Mouse (Mus musculus): ENCODE data around the gene Tm9sf1. TPM values are rescaled to one million over a fixed set of nuclear protein-coding genes. Genes with fewer than 3 reads are reported as not detected.

Gene Tm9sf1
- polyA plus RNA-seq, 1 experiment from 2014 or later, result 48.4 TPM

DNA sequence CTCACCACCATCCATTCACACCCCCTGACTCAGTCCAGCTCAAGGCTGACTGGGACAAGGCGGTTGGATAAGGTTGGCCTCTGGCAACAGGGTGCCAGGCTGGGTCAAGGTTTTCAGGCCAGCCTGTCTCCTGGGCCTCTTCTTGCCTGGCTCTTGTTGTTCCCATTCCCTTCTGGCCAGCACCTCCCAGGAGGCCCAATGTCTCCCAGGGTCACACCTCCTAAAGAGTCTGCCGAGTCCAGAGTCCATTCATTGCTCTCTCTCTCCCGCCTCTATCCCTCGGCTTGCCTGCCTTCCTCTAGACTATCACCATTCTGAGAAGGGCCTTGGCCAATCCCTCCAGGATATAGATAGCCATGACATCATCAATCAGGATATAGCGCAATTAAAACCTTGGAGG is 14.4 kb upstream of the Tm9sf1 start:
- no peak overlapping the region for H3K4me2 ChIP-seq
- H3K4me1 ChIP-seq (replicated peaks), result peaks cover 26% of the 10 kb centered on the region
- no peak overlapping the region for H3K9ac ChIP-seq
- H3K27me3 ChIP-seq, result no peaks in the 10 kb centered on the region
- WGBS (ENCODE audit: insufficient replicate concordance), result 83% methylated on average over 5 of the region's 5 CpGs
- no peak overlapping the region for H3K27ac ChIP-seq (replicated peaks)
- no peaks in the 10 kb centered on the region for H3K9me3 ChIP-seq (replicated peaks)
- ATAC-seq (ENCODE audit: insufficient read depth), result no peak
- peaks cover 32% of the 10 kb centered on the region for H3K36me3 ChIP-seq (replicated peaks)
- no peak overlapping the region for H3K4me3 ChIP-seq (replicated peaks)

DNA sequence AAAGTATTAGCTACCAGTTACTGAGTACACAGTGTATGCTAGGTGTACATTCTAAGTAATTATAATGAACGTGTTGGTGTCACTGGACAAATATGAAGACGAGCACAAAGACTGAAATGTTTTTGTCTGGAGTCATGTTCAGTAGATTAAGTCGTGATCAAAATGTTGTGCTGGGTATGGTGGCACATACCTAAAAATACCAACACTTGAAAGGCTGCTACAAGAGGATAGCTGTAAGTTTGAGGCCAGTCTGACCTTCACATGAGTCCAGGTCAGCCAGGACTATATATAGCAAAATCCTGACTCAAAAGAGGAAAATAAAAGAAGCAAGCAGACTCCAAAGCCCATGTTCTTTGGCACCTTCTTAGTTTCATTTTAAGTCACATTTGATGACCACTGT is 13.3 kb upstream of the Tm9sf1 start:
- Histone ChIP-seq H3K27me3 (no peaks in the 10 kb centered on the region), H3K9me3 (replicated peaks) (no peaks in the 10 kb centered on the region), H3K4me3 (replicated peaks) (no peak overlapping the region), H3K9ac (no peak overlapping the region), H3K4me1 (replicated peaks) (peaks cover 26% of the 10 kb centered on the region), H3K27ac (replicated peaks) (no peak overlapping the region), H3K36me3 (replicated peaks) (peaks cover 24% of the 10 kb centered on the region), H3K4me2 (no peak overlapping the region)
- 80% methylated on average over 3 of the region's 3 CpGs for WGBS (ENCODE audit: insufficient replicate concordance)
- ATAC-seq (ENCODE audit: insufficient read depth), result no peak

DNA sequence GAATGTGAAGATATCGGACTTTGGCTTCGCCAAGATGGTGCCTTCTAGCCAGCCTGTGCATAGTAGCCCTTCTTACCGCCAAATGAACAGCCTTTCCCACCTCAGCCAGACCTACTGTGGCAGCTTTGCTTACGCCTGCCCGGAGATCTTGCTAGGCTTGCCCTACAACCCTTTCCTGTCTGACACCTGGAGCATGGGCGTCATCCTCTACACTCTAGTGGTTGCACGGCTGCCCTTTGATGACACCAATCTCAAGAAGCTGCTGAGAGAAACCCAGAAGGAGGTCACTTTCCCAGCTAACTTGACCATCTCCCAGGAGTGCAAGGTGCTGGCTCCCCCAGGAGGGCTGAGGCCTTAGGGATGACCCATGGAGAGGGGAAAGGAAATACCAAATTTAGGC is 7.9 kb upstream of the Tm9sf1 start:
- H3K27ac ChIP-seq (replicated peaks), result no peak overlapping the region
- 73% methylated on average over 7 of the region's 7 CpGs for WGBS (ENCODE audit: insufficient replicate concordance)

DNA sequence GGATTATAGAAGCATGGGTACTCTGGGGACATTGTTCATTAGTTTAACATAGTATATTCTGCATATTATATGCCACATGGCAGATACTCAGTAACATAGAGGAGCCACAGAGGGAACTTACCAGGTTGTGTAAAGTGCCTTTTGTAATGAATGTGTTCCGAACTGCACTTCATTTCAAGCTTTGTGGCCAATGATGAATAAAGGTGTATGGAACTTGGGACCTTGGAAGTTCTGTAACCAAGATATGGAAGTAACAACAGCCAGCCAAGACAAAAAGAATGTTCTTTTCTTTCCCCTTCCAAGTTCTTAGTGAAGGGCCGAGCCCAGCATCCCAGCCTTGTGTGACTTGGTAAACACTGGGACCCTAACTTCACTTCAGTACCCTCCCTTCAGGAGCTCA is 6.3 kb upstream of the Tm9sf1 start, which contains the start of gene Tssk4:
Tssk4 (plus strand) TSS at position 301 of the 400 bp plus-strand sequence.
- ATAC-seq (ENCODE audit: insufficient read depth), result no peak
- peaks cover 25% of the 10 kb centered on the region for H3K4me1 ChIP-seq (replicated peaks)
- no peaks in the 10 kb centered on the region for H3K9me3 ChIP-seq (replicated peaks)
- H3K27ac ChIP-seq (replicated peaks), result no peak within 1 kb of the TSS
- H3K9ac ChIP-seq, result no peak within 1 kb of the TSS
- H3K4me3 ChIP-seq (replicated peaks), result no peak within 1 kb of the TSS
- 67% methylated on average over 2 of the region's 2 CpGs for WGBS (ENCODE audit: insufficient replicate concordance)
- H3K4me2 ChIP-seq, result no peak within 1 kb of the TSS
- H3K27me3 ChIP-seq, result no peaks in the 10 kb centered on the region
- H3K36me3 ChIP-seq (replicated peaks), result peaks cover 15% of the 10 kb centered on the region

More for the DNA sequence above, 7.9 kb upstream of the Tm9sf1 start:
- Histone ChIP-seq H3K9me3 (replicated peaks) (no peaks in the 10 kb centered on the region), H3K4me1 (replicated peaks) (peaks cover 10% of the 10 kb centered on the region; the same call in 1 of the 2 replicates), H3K4me2 (no peak overlapping the region), H3K36me3 (replicated peaks) (peaks cover 7% of the 10 kb centered on the region), H3K9ac (no peak overlapping the region), H3K4me3 (replicated peaks) (no peak overlapping the region), H3K27me3 (no peaks in the 10 kb centered on the region)
- no peak for ATAC-seq (ENCODE audit: insufficient read depth)

DNA sequence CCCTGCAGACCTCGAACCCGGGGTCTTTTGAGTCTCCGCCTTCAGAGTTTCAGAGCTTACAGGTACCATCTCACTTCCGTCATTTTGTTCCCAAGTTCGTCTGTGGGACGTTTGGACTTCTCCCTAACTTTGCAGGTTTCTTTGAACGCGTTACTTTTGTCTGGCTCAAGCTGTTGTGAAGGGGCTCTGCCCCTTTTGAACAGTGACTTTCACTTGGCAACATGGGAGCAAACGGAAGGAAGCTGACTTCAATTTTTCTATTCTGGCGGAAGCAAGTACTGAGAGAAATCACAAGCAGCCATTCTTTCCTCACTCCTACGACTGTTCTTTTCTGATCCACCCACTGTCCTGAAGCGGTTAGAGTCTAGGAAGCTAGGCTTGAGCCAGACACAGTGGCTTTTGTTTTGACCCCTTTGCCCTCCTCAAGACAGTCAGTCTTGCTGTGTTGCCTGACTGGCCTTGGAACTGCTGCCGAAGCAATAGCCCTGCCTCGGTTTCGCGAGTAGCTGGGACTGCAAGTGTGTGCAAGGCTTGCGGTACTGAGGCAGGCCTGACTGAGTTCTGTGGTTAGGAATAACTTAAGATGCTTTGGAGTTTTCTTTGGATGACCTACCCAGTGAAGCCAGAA is 769 bp upstream of the Tm9sf1 start:
- ATAC-seq (ENCODE audit: insufficient read depth), result no peak
- WGBS (ENCODE audit: insufficient replicate concordance), result 17% methylated on average over 17 of the region's 17 CpGs

DNA sequence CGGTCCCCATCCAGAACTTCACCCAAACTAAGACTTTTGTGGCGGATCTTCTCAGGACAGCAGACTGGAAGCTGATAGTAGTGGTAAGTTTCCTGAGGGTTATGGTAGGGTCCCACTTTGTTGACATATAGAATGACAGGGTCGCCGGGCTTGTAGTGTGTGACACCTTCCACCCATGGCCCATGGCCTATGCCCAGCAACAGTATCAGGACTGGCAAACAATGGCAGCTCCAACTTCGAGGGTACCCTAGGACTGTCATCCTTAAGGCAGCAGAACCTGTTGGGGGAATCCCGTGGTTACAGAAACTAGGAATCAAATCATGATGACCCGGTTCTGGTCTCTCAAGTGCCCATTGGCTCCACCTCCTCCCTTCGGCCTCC is 937 bp downstream of the Tm9sf1 start:
- WGBS (ENCODE audit: insufficient replicate concordance), result 19% methylated on average over 8 of the region's 8 CpGs
- Histone ChIP-seq H3K36me3 (replicated peaks) (peaks cover 57% of the 10 kb centered on the region), H3K9me3 (replicated peaks) (no peaks in the 10 kb centered on the region), H3K9ac (peak overlapping the region; percentile 97), H3K4me3 (replicated peaks) (peak overlapping the region; percentile 96), H3K27ac (replicated peaks) (peak overlapping the region; percentile 91), H3K4me2 (peak overlapping the region; percentile 90), H3K27me3 (no peaks in the 10 kb centered on the region), H3K4me1 (replicated peaks) (peaks cover 62% of the 10 kb centered on the region)
- no peak; the same call in 1 of the 2 replicates for ATAC-seq (ENCODE audit: insufficient read depth)

More for the DNA sequence above, 769 bp upstream of the Tm9sf1 start:
- Histone ChIP-seq H3K9me3 (replicated peaks) (no peaks in the 10 kb centered on the region), H3K27ac (replicated peaks) (peak overlapping the region; percentile 91), H3K36me3 (replicated peaks) (peaks cover 40% of the 10 kb centered on the region), H3K4me2 (peak overlapping the region; percentile 90), H3K4me3 (replicated peaks) (peak overlapping the region; percentile 96), H3K9ac (peak overlapping the region; percentile 97), H3K27me3 (no peaks in the 10 kb centered on the region), H3K4me1 (replicated peaks) (peaks cover 62% of the 10 kb centered on the region)

DNA sequence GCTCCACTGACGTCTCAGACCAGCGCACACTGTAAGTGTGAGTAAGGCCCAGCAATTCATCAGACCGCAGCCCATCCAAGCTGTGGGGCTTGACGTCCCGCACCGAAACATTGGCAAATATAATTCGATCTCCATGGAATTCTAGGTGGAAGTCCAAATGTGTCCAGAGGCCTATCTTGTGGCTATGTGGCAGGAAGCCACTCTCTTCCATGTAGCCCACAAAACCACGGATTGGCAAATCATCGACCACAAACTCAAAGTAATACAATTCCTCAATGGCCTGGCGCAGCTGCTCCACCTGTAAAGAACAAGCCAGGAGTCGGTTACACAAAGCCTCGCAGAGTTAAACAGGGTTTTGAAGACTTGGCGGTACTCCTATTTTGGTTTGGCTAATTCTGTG is 2.3 kb downstream of the Tm9sf1 start:
- ATAC-seq (ENCODE audit: insufficient read depth), result no peak
- Histone ChIP-seq H3K9ac (no peak overlapping the region), H3K4me1 (replicated peaks) (peaks cover 54% of the 10 kb centered on the region), H3K9me3 (replicated peaks) (no peaks in the 10 kb centered on the region), H3K27me3 (no peaks in the 10 kb centered on the region), H3K27ac (replicated peaks) (no peak overlapping the region), H3K4me3 (replicated peaks) (peak overlapping the region; percentile 96; the same call in 1 of the 2 replicates), H3K4me2 (peak overlapping the region; percentile 90; the same call in 1 of the 2 replicates), H3K36me3 (replicated peaks) (peaks cover 62% of the 10 kb centered on the region)
- WGBS (ENCODE audit: insufficient replicate concordance), result 84% methylated on average over 13 of the region's 13 CpGs

DNA sequence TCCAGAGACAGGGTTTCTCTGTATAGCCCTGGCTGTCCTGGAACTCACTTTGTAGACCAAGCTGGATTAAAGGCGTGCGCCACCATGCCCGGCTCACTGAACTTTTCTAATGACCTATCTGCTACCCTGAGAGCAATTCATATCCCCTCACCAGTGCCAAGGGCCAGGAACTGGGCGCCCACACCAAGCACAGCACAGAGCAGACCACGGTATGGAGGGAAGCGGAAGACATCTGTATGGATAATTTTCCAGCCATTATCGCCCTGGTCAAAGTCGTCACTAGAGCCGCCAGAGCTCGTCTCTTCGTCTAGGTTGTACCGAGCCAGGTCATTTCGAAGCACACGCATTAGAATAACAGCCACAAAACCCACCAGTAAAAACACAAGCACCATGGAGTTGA is 2.8 kb downstream of the Tm9sf1 start:
- 90% methylated on average over 14 of the region's 14 CpGs for WGBS (ENCODE audit: insufficient replicate concordance)
- Histone ChIP-seq H3K4me1 (replicated peaks) (peaks cover 55% of the 10 kb centered on the region), H3K4me2 (no peak overlapping the region)

DNA sequence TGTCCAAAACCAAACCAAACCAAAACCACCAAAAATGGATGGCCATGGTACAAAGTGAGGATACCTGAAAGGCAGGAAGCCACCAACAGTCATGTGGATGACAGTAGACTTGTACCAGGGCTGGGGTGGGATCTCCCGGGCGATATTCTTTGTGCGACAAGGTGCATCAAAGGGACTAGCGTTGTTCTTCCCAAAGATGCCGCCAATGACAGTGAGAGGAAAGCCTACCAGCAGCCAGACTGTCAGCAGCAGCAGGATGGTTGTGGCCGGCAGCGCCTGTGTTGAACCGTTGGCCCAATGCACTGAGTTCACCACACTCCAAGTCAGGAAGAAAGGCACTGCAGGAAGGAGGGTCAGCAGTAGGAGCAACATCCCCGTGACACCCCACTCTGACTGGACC is 5.8 kb downstream of the Tm9sf1 start, which contains the start of gene Gm49378:
Gm49378 (minus strand) TSS at position 101 of the 400 bp plus-strand sequence.
- ATAC-seq (ENCODE audit: insufficient read depth), result no peak
- Histone ChIP-seq H3K36me3 (replicated peaks) (peaks cover 75% of the 10 kb centered on the region), H3K4me3 (replicated peaks) (no peak within 1 kb of the TSS), H3K4me1 (replicated peaks) (peaks cover 50% of the 10 kb centered on the region), H3K27me3 (no peaks in the 10 kb centered on the region), H3K4me2 (no peak within 1 kb of the TSS), H3K9me3 (replicated peaks) (no peaks in the 10 kb centered on the region), H3K27ac (replicated peaks) (no peak within 1 kb of the TSS), H3K9ac (no peak within 1 kb of the TSS)
- WGBS (ENCODE audit: insufficient replicate concordance), result 89% methylated on average over 9 of the region's 9 CpGs

More for the DNA sequence above, 2.8 kb downstream of the Tm9sf1 start:
- no peak overlapping the region for H3K4me3 ChIP-seq (replicated peaks)
- H3K9me3 ChIP-seq (replicated peaks), result no peaks in the 10 kb centered on the region
- ATAC-seq (ENCODE audit: insufficient read depth), result no peak
- no peaks in the 10 kb centered on the region for H3K27me3 ChIP-seq
- no peak overlapping the region for H3K27ac ChIP-seq (replicated peaks)
- peaks cover 60% of the 10 kb centered on the region for H3K36me3 ChIP-seq (replicated peaks)
- no peak overlapping the region for H3K9ac ChIP-seq

DNA sequence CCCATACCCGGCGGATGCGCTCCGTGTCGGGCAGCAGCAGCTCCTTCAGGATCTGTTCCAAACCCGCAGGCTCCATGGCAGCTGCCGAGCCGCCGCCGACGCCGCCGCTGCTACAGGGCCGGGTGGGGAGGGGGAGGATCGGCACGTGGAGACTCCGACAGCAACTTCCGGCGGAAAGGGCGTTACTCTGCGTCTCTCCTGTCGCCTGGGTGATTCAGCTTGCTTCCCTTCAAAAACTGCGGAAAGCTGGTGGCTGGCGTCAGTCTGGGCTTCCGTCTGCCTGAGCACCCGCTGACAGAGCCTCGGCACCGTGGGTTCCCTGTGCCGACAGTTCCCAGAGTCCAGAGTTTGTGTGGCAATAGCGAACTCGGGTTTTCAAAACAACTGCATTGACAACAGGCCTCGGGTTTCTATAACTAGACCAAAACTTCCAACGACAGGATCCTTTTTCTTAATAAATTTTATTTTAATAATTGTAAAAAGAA is 8.0 kb downstream of the Tm9sf1 start, which contains the start of gene Ipo4:
Ipo4 (minus strand) TSS at position 435 of the 485 bp plus-strand sequence.
- peak; percentile 78 for ATAC-seq (ENCODE audit: insufficient read depth)
- peaks cover 30% of the 10 kb centered on the region for H3K4me1 ChIP-seq (replicated peaks)
- no peaks in the 10 kb centered on the region for H3K27me3 ChIP-seq
- peak within 1 kb of the TSS; percentile 65 for H3K27ac ChIP-seq (replicated peaks)
- H3K4me3 ChIP-seq (replicated peaks), result peak within 1 kb of the TSS; percentile 67
- H3K9me3 ChIP-seq (replicated peaks), result no peaks in the 10 kb centered on the region
- H3K9ac ChIP-seq, result peak within 1 kb of the TSS; percentile 58
- peaks cover 84% of the 10 kb centered on the region for H3K36me3 ChIP-seq (replicated peaks)
- peak within 1 kb of the TSS; percentile 97 for H3K4me2 ChIP-seq
- WGBS (ENCODE audit: insufficient replicate concordance), result under 1% methylated on average over 33 of the region's 33 CpGs

DNA sequence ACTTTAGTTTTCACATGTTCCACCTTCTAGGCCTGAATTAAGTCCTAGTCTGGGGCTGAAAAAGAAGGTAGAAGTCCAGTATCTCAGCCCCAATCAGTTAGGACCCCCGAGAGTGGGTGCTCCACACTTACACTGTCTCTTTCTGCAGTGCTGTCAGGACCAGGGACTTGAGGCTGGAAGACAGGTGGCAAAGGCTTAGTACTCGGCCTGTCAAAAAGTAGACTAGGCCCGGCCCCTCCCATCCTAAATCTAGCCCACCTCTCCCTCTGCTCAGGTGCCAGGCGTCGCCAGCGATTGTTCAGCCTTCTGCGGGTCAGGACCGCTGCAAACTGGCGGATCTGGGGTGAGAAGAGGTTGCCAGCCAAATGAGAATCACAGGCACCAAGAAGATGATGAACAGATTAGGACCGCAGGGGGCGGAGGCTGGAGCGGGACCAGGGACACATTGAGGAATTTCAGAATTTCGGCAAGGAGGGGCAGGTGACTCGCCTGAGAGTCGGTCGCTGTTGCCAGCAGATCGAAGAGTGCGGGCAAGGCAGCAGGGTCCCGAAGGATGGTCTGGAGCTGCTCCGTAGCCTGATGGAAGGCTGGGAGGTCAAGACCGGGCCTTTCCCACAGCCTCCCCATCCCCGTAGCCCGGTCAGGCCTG is 8.6 kb downstream of the Tm9sf1 start:
- Histone ChIP-seq H3K27ac (replicated peaks) (peak overlapping the region; percentile 65; the same call in 1 of the 2 replicates), H3K27me3 (no peaks in the 10 kb centered on the region), H3K4me1 (replicated peaks) (peaks cover 26% of the 10 kb centered on the region), H3K9me3 (replicated peaks) (no peaks in the 10 kb centered on the region), H3K4me3 (replicated peaks) (peak overlapping the region; percentile 67), H3K36me3 (replicated peaks) (peaks cover 84% of the 10 kb centered on the region), H3K4me2 (peak overlapping the region; percentile 97), H3K9ac (peak overlapping the region; percentile 58)
- peak; percentile 38 for ATAC-seq (ENCODE audit: insufficient read depth)
- 4% methylated on average over 23 of the region's 23 CpGs for WGBS (ENCODE audit: insufficient replicate concordance)
